Mouse (Mus musculus) common myeloid progenitor, adult 5-6 weeks (primary cell): ENCODE measurements around the gene Zmiz1. TPM values are rescaled to one million over a fixed set of nuclear protein-coding genes. Genes with fewer than 3 reads are reported as not detected.

ENCODE experiments used
- ATAC-seq: replicated peaks from 2 replicates; pipeline ENCODE4 v1.8.0; 2016; ENCODE audit warnings: low read depth, mild to moderate bottlenecking, moderate TSS enrichment, inconsistent platforms; ENCODE audit not compliant: poor library complexity, severe bottlenecking
- total RNA-seq: library from RNA; stranded (forward); fragments of 200-1000, 187-1606 nt; gene quantifications from 2 replicates; pipeline ENCODE4 v1.2.3, GENCODE M21; 2017

Gene Zmiz1
- total RNA-seq, 1 experiment from 2014 or later = 23.1 TPM

DNA sequence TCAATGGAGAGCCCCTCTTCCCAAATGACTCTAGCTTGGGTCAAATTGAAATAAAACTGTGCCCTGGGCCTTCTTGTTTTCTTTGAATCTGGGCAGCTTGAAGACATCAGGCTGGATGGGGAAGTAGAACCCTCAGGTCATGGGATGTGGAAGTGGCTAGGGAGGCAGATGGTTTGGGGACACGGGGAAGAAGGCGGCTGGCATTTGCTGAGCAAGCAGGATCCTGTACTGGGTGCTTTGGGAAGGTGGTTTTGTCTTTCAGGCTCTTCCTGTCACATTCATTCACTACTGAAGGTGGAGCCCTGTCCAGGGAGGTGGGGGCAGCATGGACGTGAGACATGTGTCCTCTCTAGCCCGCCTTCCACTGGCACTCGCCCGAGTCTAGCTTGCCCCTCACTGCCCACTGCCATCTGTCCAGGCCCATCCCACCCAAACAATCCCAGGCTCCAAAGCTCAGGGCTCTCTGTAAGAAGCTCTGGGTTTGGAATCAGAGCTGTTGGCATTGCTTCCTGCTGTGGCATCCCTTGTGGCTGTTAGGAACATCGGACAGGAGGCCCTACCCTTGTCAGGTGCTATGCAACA, 11.3 kb downstream of the Zmiz1 start:
- no peak for ATAC-seq

DNA sequence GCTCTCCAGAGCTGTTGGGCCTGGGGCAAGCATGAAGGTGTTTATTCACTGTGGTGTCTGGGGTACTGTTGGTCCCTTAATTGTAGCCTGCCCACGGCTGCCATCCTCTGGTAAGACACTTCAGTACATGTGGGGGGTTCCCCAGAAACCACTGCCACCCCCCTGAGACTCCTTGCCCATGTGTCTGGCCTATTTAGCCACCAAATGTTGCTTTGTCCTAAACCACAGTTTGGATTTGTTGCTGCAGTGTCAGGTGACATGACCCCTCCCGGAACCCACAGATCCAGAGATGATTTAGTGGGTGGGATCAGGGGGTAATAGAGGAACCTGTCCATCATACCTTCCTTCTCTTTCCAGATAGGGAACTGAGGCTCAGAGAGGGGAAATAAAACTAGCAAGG, 12.1 kb downstream of the Zmiz1 start:
- ATAC-seq = peak; percentile 64

DNA sequence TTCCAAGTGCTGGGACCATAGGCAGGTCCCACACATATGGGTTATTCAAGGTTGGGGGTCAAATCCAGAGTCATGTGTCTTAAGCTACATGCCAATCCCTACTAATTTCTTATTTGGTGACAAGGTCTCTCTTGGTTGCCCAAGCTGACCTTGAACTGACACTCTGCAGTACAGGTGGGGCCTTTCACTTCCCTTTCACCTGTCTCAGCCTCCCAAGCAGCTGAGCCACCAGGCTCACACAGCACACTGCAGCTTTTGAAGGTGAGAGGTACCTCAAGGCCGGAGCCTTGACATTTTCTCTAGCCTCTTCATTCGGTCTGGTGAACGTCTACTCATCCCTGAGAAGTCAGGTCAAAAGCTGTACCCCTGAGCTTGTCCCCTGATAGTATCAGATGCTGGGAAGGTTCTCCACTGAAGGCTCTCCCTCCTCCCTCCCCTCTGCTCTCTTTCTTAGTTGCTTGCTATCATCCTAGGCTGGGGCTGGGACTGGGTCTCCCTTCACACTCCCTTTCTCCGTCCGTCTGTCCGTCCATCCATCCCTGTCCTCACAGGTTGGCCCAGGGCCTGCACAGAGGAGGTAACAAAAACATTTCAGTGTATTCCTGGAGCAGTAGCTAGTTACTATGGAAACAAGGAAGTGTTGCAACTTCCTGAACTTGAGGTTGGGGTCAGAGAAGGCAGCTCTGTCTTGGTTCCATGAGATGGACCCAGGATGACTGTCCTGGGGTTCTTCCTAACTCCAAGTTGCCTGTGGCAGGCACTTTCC, 13.3 kb downstream of the Zmiz1 start:
- peak; percentile 30; the same call in 1 of the 2 replicates for ATAC-seq

DNA sequence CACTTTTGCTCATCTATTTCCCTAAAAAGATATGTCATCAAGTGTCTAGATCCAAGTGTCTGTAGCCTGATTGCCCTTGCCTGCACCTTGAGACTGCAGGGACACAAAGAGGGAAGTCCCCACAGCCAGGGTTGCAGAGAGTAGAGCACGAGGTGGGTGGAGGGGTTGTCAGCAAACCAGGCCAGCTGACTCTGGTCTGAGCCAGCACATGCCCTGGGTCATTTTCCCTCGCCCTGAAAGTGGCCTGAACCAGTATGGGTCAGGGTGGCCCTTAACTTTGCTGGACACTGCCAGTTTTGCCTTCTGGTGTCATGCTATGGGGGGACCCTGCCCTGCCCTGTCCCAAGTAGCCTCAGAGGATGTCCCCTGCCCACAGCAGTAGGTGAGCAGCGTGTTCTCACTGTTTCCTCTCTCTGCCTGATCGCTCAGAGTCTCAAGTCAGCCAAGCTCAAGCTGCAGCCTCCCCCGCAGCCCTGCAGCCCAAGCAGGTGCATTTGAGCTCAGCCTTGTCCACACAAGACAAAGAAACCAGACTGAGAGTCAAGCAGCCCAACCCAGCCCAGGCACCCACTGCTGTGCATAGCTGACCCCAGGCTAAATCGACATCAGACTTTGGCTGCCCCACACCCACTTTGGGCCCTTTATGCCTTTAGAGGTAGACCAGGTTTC, 14.1 kb downstream of the Zmiz1 start:
- ATAC-seq = peak; percentile 37

DNA sequence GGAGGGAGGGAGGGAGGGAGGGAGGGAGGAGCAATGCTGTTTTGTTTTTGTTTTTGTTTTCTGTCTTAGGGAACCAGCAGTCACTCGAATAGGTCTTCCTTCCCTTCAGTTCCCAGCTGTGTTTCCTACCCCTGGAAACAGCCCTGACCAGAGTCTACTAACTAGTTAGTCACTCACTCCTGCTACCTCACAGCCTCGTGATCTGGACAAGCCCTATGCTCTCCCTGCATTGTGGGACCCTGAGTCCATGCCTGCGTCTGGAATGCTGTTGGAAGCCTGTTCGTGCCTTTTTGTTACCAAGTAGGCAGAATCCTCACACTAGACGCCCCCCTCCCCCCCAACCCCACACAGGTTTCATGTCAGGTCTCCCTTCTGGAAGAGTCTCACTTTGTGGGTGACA, 15.0 kb downstream of the Zmiz1 start:
- no peak for ATAC-seq

DNA sequence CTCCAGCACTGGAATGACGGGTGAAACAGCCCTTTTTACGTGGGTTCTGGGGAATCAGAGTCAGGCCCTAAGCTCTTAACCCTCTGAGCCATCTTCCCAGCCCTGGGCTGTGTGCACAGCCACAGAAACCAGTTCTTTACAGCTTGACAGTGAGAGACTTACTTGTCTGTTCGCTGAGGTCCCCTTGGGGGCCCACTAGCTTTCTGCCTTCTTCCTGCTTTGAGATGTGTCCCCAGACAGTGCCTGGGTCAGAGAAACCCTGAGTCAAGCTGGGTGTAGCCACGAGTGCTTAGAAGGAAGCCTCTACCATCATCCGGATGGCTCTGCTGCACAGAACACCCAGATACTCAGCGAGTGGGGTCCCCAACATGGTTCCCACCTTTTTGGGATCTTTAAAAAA, 15.7 kb downstream of the Zmiz1 start:
- ATAC-seq = no peak

DNA sequence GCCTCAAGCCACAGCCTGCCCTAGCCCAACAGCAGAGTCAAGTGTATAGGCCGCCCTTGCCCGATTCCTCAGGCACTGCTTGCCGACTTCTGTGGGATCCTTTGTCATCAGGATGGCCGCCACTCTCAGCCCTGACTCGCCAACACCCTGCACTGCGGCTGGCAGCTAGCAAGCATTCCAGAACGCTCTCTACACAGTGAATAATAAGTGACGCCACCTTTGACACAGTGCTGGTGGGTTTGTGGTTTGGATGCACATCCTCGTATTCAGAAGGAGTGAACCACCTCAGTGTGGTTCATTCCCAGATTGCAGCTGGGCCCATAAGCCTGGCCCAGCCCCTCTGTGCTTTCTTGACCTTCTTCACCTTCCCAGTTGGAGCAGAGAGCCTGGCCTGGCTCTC, 17.1 kb downstream of the Zmiz1 start:
- ATAC-seq = no peak

DNA sequence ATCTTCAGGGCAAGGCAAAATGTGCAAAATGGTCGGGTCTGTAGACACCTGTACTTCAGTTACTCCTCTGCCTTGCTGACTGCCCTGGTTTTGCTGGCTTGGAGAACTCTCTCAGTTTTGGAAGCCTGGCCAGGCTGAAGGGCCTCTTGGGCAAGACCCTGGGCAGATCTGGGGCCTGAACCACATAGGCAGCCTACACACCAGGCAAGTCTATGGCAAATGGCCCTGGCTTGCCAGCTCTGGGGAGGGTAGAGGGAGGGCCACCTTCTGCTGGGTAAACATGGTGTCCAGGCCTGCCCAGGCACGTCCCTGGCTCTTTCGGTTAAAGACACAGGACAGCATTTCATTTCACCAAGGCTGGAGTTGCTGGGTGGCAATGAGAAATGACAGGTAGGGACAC, 17.5 kb downstream of the Zmiz1 start:
- ATAC-seq = no peak

DNA sequence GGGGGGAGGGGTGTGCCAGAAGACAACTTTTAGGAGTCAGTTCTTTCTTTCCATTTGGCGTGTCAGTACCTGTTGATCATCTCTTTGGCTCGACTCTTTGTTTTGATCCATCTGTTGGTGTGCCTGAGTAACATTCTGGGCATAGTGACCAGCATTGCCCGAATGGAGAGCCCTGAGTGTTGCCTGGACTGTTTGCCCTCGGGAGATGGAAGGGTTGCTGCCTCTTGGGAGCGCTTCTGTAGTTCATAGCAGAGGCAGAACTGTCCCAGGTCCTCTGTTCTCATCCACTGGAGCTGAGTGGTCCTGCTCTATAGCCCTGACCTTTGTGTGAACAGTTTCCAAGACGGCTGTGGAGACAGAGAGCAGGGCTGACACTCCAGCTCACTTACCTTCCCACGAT, 18.3 kb downstream of the Zmiz1 start:
- ATAC-seq = no peak

DNA sequence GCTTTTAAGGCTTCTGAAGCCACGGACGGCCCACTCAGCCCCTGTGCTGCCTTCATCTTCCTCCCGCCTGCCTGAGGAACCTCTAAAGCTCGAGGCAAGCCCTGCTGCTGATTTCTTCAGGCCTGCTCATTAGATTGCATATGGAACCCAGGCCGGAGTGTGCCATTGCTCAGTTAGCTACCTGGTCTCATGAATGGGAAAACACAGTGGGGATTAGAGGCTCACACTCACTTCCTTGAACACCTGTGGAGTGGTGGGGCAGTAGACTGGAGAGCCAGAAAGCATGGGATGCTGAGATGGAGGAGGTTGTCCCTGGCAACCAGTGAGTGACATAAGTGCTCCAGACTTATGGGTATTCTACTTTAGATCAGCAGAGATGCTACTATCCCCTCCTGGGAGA, 19.3 kb downstream of the Zmiz1 start:
- no peak for ATAC-seq

DNA sequence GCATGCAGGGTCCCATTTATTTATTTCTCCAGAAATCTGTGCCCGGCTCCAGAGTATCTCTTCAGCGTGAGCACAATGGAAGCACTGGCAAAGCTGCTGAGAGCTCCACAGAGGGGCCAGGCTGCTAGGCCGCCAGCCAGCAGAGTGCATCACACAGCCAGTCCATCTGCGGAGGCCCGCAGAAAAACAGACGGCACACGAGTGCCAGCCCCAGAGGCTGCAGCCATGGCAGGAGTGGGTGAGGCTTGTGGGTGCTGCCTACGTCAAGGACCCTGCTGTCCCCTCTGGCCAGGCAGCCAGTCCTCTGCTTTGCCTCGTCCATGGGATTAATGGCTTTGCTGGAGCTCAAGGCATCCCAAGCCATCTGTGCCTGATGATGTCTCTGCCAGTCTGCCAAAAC, 19.8 kb downstream of the Zmiz1 start:
- ATAC-seq = no peak

DNA sequence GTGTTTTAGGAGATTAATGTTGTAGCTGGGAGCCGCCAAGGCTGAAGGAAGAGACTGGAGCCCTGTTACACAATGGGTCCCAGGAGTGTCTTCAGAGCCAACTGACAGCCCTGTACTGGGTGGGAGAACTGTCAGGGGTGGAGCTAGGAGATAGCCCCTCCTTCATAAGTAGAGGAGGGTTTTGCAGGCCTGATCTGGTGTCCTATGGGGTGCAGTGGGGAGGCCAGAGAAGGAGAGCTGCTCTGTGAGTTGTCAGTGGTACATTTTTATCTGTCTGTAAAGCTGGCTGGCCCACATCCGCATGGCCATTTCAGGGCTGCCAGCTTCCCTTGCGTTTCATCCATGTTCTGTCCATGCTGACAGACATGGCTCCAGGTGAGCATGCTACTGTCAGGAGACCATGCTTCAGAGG, 20.9 kb downstream of the Zmiz1 start:
- peak; percentile 77 for ATAC-seq

DNA sequence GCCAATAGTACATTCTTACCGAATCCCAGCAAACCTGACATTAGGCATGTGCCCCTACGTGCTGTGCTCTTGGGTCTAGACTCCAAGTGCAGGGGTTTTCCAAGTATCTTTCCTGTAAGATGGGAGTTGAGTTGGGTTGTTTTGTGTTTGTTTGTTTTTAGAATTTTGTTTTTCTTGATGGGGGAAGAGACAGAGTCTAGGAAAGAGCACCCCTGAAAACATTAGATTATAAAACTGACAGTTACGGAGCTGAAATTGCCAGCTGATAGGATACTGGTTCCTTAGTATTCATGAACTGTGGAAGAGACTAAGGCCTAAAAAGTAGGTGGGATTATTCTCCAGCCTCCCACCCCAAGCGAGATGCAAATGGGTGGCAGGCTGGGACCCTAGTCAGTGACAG, 21.5 kb downstream of the Zmiz1 start:
- no peak for ATAC-seq

DNA sequence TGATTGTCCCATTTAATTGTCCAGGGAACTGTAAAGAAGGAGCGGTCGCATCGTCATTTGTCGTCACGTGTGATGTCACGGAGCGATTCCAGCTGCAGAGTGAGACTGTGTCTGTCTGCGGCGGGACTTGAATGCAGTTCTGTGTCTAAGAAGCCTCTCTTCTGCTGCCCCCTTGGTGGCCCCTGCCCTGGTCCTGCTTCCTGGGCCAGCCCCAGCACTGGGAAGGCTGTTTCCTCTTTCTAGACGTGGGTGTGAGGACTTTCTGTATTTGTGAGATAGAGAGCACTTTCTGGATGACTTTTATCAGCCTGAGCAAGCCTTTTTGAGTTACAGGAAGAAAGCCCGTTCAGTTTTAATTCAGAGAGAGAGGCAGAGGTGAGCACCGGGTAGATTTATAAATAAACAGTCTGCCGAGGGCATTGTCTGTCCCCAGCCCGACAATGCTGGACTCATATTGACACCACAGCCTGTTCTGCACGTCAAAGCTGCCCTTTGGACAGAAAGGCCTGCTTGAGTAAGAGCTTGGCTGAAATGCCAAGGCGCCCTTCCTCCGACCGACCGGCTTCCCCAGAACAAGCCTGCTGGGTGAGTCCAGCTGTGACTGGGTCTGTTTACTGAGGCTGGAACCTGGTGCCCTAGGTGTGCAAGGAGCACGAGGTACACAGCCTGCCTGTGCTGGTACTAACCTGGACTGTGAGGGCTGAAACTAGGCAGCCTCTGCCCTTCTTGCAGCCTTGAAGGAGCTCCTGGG, 22.1 kb downstream of the Zmiz1 start:
- ATAC-seq = peak; percentile 60

DNA sequence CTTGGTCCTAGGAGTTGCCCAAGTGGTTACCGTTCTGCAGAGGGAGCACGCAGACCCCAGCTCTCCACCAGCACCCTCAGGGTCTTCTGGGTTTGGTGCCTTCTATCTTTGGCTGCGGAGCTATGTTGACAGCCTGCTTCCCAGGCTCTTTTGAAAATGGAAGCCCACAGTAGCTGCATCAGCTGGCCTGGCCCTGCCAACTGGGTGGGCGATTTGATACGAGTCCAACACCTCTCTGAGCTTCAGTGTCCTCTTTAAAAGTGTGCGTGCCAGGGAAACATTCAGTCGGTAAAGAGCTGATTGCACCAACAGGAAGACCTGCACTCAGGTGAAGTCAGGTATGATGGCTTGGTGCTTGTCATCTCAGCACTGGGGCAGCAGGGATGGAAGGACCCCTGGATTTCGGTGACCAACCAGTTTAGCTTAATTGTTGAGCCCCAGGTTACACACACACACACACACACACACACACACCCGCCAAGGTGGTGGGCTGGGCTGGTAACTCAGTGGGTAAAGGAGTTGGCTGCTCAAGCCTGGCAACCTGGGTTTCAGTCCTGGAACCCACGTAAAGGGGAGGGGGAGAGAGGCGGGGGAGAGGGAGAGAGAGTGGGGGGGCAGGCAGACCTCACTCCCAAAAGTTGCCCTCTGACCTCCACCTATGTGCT, 22.8 kb downstream of the Zmiz1 start:
- no peak for ATAC-seq

DNA sequence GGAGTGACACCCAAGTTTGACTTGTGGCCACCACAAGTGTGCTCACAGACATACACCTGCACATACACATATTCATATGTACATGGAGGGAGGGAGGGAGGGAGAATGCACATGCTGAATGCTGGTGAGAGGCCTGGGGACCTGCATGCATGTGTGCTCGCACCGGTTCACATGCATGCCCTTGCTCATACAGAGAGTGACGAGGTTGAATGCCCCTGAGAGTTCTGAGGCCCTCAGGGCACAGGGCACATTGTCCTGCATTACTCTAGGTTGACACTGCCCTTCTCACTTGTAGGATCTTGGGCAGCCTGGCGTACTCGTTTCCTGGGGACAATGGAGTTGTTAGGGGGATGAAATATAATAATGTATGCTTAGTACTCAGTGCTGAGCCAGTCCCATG, 23.4 kb downstream of the Zmiz1 start:
- ATAC-seq = no peak

DNA sequence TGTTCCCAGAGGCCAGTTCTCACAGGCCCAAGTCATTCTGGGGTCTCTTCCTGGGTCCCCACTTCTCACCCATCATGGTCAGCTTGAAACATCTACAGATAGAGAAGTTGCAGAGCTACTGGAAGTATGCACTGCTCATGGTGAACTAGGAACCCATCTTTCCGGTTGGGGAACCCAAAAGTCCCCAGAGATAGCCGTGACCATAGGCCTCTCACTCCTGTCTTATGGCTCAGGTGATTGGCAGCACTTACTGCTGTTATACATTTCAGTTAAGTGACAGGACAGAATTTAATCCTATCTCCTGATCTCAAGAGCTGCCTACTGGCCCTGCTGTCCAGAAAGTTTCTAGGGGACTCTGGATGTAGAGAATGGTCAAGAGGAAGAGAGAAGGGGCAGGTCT, 24.3 kb downstream of the Zmiz1 start:
- no peak for ATAC-seq

DNA sequence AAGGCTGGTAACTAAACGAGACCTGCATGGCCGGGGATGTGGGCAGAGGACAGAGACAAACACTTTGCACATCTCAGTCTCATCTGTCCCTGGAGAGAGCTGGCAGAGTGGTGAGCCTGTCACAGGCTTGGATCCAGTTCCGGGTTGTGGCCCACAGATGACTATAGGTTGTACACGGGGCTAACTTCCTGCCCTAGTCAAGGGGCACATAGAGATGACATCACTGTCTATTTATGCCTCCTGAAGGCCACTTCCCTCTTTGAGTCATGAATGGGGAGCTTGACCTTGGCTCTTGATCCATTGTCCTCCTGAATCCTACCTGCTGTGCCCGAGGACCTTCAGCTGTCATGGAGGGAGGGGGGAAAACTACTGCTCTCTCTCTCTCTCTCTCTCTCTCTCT, 25.1 kb downstream of the Zmiz1 start:
- ATAC-seq = peak; percentile 30

DNA sequence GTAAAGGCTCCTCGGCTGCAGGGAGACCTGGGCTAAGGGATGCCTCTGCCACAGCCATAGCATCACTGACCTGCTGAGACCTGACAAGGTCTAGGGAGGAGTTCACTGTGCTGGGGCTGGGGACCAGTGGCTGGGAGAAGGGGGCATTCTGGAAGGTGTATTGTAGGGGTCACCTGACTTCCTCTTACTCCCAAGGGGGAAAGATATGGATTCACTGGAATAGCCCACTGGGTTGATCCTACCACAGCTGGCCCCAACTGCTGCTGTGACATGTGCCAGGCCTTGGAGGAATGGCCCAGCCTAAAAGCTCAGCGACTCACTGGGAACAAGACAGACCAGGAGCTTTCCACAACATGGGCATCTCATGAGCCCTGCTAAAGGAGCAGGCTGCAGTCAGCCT, 27.2 kb downstream of the Zmiz1 start:
- ATAC-seq = no peak

DNA sequence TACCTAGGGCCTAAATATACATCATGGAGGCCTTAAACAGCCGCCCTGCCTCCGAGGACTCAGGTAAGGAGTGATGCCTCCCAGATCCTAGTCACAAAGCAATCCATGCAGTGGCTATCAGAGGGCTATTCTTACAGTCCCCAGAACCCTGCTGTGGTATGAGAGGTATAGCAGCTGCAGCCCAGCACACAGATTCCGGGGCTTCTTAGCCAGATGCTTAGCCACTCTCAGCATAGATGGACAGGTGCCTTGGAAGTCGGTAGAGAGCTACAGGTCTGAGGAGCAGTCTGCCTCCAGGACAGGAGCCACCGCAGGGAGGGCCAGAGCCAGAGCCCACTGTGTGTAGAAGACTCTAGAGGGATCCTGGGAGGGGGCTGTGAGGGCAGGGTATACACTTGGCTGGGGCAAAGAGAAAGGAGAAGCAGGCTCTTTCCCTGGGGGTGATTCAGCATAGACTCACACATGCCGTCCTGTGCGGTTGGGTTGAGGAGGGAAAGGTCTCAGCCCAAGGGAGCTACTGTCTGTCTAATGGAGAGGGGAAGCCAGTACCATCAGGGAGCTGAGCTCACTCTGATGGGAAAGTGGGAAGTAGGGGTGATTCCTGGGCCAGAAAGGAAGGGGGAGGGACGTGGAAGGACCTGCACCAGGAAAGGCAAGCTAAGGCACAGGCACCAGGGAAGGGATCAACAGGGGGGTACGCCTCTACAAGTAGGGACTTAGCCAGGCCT, 27.9 kb downstream of the Zmiz1 start:
- peak; percentile 56 for ATAC-seq
